Mouse (Mus musculus): ENCODE measurements around the gene Dqx1.

Gene Dqx1

GRCm38 (mm10) chr6:83107566-83108400 lies 50.1 kb downstream of the Dqx1 start:
- DNase-seq (ENCODE audit: low spot score): peak; percentile 83

- DNase-seq (ENCODE audit: low spot score): no peak
Measured at GRCm38 (mm10) chr6:83108762-83109668, 51.4 kb downstream of the Dqx1 start, which contains the start of gene Mrpl53. TSS of gene Mrpl53 (plus strand) at chr6:83109040.

- no peak for DNase-seq (ENCODE audit: low spot score)
Measured at GRCm38 (mm10) chr6:83111510-83112136, 54.0 kb downstream of the Dqx1 start.

- DNase-seq (ENCODE audit: low spot score): peak; percentile 86
Measured at GRCm38 (mm10) chr6:83115011-83115671, 57.5 kb downstream of the Dqx1 start, which contains the start of gene Mogs. TSS of gene Mogs (plus strand) at chr6:83115496.

- DNase-seq (ENCODE audit: low spot score): no peak
Measured at GRCm38 (mm10) chr6:83115682-83116372, 58.2 kb downstream of the Dqx1 start.

DNA sequence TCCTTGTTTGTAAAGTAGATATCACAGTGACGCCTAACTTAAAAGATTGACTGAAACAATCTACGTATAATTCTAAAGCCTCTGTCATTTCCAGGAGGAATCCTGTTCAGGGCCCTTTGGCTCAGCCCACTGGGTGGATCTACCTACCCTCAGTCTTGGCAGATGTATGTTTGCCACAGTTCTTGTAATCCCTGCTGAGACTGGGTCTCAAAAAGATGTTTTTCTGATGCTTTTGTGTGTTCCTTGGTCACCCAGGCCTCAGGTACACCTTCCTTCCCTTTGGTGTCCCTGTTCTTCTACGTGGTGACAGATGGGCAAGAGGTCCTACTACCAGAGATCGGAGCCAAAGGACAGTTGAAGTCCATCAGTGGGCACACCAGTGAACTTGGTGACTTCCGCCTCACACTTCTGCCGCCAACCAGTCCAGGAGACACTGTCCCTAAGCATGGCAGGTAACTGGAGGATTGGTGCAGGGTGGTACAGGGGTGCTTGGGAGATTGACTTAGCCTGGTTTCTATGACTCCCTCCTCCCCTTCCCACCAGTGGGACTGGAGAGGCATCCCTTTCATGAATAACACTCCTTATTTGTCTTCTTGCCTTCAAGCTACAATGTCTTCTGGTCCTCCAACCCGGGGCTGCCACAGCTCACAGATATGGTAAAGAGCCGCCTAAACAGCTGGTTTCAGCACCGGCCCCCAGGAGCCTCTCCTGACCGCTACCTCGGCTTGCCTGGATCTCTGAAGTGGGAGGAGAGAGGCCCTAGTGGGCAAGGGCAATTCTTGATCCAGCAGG lies 58.9 kb downstream of the Dqx1 start:
- no peak for DNase-seq (ENCODE audit: low spot score)

Measured in c-Kit-positive CD71-positive TER-119-positive erythroid progenitor cells, embryonic 14.5 days (primary cell).